Mouse (Mus musculus) embryonic fibroblast, embryonic 13.5 days (primary cell): Measurements from ENCODE around the gene Aox4. TPM values are rescaled to one million over a fixed set of nuclear protein-coding genes. Genes with fewer than 3 reads are reported as not detected.

Experiments used
- H3K27ac ChIP-seq: 2 replicates; pipeline ENCODE4 v1.5.1; 2012; ENCODE audit warnings: low read length, control low read depth, inconsistent platforms; ENCODE audit not compliant: insufficient read depth
- H3K4me1 ChIP-seq: 2 replicates; pipeline ENCODE4 v1.6.1; 2011; ENCODE audit warnings: low read length; ENCODE audit not compliant: control insufficient read depth, insufficient read depth
- H3K4me3 ChIP-seq: 2 replicates; pipeline ENCODE4 v1.5.1; 2011; ENCODE audit warnings: mild to moderate bottlenecking, control low read depth, low read length; ENCODE audit not compliant: insufficient read depth
- CTCF ChIP-seq: IDR thresholded peaks from 2 replicates; pipeline ENCODE4 v1.5.1; 2011; ENCODE audit warnings: mild to moderate bottlenecking, control low read depth, low read length, moderate library complexity, borderline replicate concordance; ENCODE audit not compliant: insufficient read depth
- POLR2A ChIP-seq: IDR thresholded peaks from 2 replicates; pipeline ENCODE4 v1.6.1; 2011; ENCODE audit warnings: low read depth, mild to moderate bottlenecking, control low read depth, low read length, moderate library complexity
- polyA plus RNA-seq: library from polyadenylated mRNA; stranded (reverse); fragments of >200 nt; gene quantifications from 2 replicates; pipeline ENCODE4 v1.2.4, GENCODE M21; 2011; ENCODE audit warnings: low read depth; ENCODE audit not compliant: missing spikeins, insufficient read length

Aox4 gene
- polyA plus RNA-seq: not detected in 2 replicates

DNA sequence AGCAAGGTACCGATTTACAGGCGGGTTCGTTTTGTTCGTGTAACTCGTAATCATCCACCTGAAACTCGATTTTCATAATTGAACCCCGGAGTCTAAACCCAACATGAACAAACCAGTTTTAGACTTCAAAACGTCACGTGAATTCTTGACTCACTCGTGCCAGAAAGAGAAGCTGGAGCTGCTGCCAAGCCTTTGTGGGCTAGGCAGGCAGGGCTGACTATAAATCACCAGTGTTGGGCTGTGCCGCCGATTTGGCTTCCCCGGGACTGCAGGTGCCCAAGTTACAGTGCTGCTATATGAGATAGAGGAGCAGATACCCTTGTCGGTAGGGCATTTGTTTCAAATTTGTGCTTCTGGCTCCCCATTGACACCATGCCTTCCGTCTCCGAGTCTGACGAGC lies at the start of gene Aox4:
Aox4 (plus strand) TSS at position 195 of the 400 bp plus-strand sequence.
- no peak within 1 kb of the TSS for H3K27ac ChIP-seq
- H3K4me1 ChIP-seq: no peaks in the 10 kb centered on the region
- TF ChIP-seq POLR2A (no peak), CTCF (no peak)
- H3K4me3 ChIP-seq: no peak within 1 kb of the TSS

DNA sequence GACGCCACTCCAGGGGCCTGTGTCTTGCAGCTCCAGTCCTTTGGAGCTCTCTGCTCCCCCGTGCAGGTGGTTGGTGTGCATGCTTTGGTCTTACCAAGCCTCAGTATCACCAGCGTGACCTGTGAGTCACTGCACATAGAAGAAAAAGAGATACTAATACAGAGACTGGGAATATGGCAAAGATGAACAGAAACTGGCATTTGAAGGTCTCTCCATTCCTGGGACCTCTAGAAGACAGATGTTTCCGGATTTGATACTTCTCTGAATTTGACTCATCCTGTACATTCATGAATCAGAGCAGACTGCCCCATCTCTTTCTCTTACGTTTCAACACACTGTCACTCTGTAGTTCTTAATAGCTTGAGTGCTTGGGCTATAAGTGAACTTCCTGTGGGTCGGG lies 40.3 kb upstream of the Aox4 start:
- TF ChIP-seq CTCF (no peak), POLR2A (no peak)
- H3K4me3 ChIP-seq: no peak overlapping the region
- H3K27ac ChIP-seq: no peak overlapping the region
- H3K4me1 ChIP-seq: no peaks in the 10 kb centered on the region

DNA sequence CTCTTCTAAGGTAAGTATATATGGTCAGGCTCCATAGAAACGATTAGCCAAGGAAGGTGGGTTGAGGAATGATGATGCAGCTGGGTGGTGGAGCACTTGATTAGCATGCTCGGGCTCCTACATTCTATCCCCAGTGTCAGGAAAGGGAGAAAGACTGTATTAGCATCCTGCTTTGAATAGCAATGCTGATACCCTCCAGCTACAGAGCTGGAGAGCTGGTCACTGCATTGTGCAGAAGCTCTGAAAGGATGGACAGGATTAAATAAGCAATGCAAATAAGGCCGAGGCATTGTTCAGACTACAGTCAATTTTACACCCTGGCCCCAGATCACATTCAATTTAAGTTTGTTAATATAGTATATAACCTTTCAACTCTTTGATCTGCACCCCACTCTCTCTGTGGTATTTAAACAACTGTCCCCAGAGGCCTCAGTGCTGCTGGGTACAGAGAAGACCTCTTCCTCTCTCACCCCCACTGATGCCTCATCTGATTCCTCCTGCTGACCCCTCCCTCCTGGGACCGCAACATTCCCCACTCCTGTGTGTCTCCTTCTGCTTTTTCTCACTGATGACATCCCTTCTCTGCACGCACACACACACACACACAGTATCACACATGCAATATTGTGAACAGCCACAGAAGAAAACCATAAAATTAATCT lies 21.6 kb upstream of the Aox4 start:
- H3K4me3 ChIP-seq: no peak overlapping the region
- no peak overlapping the region for H3K27ac ChIP-seq
- TF ChIP-seq POLR2A: no peak
- no peak for TF ChIP-seq CTCF
- H3K4me1 ChIP-seq: no peaks in the 10 kb centered on the region

DNA sequence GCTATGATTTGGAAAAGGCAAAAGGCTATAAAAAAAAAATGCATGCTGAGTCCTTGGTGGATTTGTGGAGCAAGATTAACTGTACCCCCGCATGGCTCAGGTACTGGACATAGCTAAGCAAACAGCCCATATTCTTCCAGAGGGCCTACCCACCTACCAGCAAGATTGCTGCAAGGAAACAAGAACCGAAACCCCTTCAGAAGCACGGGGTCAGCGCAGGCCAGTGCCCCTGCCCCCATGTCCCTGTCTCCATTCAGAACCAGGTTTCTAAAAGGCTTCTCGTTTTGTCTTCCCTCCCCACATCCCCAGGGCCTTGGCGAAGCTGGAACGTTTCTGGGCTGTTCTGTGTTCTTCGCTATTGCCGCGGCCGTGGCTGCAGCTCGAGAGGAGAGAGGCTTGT lies 15.9 kb upstream of the Aox4 start:
- TF ChIP-seq CTCF: no peak
- no peak for TF ChIP-seq POLR2A
- H3K4me3 ChIP-seq: no peak overlapping the region

DNA sequence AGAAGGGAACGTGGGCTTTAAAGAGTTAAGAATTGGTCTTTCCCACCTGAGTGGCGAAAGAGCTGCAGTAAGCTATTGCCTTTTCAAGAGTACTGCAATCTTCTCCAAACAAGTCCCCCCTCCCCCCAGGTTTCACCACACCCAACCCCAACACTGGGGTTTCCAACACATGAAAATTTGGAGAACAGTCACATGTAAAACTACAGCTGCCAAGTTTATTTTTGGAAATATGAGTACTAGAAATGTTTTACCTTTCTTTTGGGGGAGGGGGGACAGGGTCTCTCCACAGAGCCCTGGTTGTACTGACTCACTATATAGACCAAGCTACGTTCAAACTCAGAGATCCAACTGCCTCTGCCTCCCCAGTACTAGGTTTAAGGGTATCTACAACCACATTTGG lies 15.2 kb upstream of the Aox4 start:
- no peaks in the 10 kb centered on the region for H3K4me1 ChIP-seq
- TF ChIP-seq CTCF (no peak), POLR2A (no peak)

More for the DNA sequence above, 15.9 kb upstream of the Aox4 start:
- H3K4me1 ChIP-seq: no peaks in the 10 kb centered on the region
- H3K27ac ChIP-seq: no peak overlapping the region

DNA sequence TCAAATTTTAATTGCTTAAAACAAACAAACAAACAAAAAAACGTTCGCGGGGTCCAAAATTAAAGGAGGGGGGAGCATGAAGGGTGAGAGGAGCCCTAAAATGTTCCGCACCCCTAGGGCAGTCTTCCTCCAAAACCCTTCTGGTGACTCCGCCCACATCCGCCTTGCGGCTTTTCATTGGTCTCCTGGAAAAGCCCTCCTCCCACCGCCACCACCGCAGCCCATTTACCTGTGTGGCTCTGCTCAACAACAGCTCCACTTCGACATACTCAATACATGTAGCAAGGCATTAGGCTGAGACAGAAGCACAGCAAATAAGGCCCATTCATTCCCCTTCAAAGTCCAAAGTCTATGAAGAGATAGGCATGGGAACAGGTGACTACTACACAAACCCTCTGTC lies 14.7 kb upstream of the Aox4 start:
- TF ChIP-seq POLR2A (no peak), CTCF (no peak)

More for the DNA sequence above, 15.2 kb upstream of the Aox4 start:
- no peak overlapping the region for H3K4me3 ChIP-seq
- no peak overlapping the region for H3K27ac ChIP-seq

DNA sequence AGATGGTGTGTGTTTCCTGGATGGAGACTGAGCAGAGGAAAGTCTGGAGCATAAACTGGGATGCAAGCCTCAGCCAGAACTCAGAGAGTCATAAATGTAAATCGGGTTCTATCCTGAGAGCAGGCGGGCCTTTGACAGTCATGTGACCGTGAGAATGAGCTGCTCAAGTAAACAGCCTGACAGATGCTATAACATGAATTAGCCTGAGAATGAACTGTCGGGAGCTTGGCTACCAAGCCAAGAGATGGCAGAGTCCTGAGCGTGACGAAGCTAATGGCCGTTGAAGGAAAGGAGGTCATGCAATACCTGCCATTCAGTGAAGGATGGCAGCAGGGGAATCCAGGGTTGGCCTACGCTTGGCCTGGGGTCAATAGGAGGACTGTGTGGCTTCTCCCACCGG lies 13.2 kb upstream of the Aox4 start:
- TF ChIP-seq CTCF (no peak), POLR2A (no peak)
- no peaks in the 10 kb centered on the region for H3K4me1 ChIP-seq
- no peak overlapping the region for H3K4me3 ChIP-seq
- H3K27ac ChIP-seq: no peak overlapping the region

More for the DNA sequence above, 14.7 kb upstream of the Aox4 start:
- no peak overlapping the region for H3K27ac ChIP-seq
- no peak overlapping the region for H3K4me3 ChIP-seq
- no peaks in the 10 kb centered on the region for H3K4me1 ChIP-seq

DNA sequence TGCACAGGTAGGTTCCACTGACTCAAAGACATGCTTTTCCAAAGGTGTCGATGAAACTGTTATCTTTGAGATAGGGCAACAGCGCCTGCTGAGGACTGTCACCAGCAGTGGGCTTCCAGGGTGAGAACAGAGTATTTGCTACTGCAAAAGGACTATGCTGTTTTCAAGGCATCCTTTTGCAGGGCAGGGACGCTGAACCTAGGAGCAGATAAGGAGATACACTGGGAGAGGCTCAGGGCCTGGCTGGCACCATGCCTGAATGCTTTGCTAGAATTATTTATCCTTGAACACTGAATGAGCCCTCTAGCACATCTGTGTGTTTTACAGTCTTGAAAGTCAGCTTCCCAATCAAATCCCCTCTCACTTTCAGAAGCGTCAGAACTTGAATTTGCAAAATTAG lies 11.8 kb upstream of the Aox4 start:
- 0 out of 2 replicates have a peak, but pooled peaks cover 3% of the 10 kb centered on the region for H3K4me1 ChIP-seq
- no peak overlapping the region for H3K27ac ChIP-seq
- no peak for TF ChIP-seq CTCF
- TF ChIP-seq POLR2A: no peak
- no peak overlapping the region for H3K4me3 ChIP-seq

DNA sequence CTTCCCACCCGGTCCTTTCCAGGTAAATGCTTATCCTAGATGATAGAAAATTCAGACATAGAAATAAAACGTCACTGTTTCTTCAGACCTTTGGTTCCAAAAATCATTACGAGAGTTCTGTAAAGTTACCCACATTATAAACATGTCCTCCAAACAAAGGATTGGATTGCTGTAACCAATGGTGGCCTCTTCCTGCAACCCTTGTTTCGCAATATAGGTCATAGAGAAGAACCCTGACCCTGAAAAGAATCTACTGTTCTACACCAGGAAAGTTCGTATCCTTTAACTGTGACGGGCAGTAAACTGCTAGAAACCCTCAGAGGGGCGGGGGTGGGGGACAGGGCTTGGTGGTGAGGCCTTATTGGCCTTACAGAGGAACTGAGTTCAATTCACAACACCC lies 2.6 kb downstream of the Aox4 start:
- no peak overlapping the region for H3K27ac ChIP-seq
- TF ChIP-seq POLR2A (no peak), CTCF (no peak)

DNA sequence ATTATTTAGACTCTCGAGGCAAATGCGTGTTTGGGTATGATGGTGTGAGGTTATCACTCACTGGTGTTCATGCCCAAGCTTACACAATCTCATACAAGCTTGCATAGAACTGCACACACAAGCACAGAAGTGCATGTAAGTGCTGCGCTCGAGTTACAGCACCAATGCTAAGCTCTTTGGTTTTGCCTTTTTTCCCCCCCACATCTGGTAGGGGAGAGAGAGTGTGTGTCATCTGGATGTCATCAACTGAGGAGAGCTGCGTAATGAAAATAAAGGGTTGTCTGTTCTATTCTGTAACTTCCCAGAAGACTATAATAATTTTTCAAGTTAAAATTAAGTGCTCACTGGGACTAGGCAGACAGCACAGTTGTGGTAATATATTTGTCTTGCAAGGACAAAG lies 3.6 kb downstream of the Aox4 start:
- Histone ChIP-seq H3K4me1 (no peaks in the 10 kb centered on the region), H3K27ac (no peak overlapping the region), H3K4me3 (no peak overlapping the region)
- TF ChIP-seq CTCF (no peak), POLR2A (no peak)

More for the DNA sequence above, 2.6 kb downstream of the Aox4 start:
- no peaks in the 10 kb centered on the region for H3K4me1 ChIP-seq
- H3K4me3 ChIP-seq: no peak overlapping the region
